Mouse (Mus musculus): ENCODE results near the gene Tnni1.

The Tnni1 gene

DNA sequence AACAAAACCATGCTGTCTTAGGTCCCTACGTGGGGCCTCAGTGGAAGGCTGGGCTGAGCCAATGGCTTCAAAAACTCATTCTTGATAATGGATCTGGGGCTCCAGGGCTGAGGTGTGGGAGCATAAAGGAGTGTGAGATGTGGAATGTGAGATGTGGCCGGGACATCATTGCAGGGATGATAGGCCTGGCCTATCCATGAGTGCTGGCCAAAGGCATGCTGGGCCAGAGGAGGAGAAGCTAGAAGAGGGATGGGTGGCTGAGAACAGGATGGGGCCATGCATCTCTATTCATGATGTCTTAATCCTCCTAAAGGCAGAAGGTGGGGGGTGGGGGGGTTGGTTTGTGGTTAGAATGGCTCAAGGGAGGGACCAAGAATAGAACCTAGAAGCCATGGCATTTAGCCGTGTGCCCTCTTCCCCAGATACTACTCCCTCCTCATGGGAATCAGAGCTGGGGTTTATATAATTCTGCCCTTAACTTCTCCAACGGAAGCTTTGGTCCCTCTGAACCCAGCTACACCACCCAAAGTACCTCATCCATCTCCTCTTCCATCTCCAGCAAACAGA lies 11.8 kb upstream of the Tnni1 start:
- DNase-seq, result no peak

- no peak for DNase-seq
Observed at GRCm38 (mm10) chr1:135768400-135768799, 10.8 kb upstream of the Tnni1 start.

DNA sequence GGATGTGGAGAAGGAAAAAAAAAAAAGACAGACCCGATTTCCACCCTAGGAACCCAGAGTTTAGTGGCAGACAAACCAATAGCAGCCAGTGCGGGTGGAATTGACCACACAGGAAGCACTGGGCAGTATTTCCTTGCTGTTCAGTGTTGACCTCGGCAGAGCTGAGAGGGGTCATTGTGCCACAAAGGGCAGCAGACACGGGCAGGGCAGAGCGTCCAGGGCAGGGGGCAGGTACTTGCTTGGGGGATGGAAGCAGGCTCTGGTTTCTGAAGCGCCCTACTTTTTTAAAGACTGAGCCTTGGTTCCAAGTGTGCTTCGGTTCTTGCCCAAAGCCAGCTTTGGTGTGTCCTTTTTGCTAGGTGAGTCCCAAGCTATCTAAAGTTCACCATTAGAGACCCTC lies 9.0 kb upstream of the Tnni1 start:
- DNase-seq, result no peak

- DNase-seq, result no peak
Observed at GRCm38 (mm10) chr1:135770896-135771572, 8.2 kb upstream of the Tnni1 start.

DNA sequence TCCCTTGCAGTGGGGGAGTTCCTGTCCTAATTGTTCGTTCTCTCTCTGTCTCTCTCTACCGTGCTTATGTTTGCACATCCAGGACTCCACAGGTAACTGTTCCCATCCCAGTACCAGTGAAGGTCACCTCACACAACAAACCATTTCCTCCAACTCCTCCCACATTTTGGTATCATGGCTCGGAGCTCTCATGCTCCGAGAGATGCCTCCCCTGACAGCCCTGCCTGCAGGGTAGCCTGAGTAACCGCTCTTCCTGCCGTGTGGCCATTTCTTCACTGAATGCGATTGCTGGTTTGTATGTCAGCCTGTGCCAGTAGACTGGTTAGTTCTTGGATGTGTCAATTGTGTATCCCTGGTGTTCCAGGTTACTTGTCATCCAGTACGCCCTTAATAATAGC lies 7.7 kb upstream of the Tnni1 start:
- DNase-seq, result no peak

- DNase-seq, result no peak
Observed at GRCm38 (mm10) chr1:135776596-135776995, 2.6 kb upstream of the Tnni1 start.

GRCm38 (mm10) chr1:135777046-135777445 lies 2.2 kb upstream of the Tnni1 start:
- no peak for DNase-seq

DNA sequence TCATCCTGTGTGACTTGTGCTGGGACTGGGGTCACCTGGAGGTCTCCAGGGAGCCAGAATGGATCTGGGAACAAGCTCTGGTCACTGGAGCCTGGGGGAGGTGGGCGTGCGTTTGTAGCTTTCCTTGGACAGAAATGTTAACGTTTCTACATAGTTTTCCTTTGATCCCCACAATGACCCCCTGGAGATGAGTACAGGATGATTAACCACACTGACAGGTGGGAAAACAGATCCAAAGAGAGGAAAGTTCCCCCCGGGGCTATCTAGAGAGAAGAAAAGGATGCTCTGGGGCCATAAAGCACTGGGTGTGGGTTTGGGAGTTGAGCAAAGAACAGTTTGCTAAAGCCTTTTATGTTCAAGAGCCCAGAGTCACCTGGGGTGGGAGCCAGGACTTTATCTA lies 1.4 kb downstream of the Tnni1 start:
- DNase-seq, result no peak

- DNase-seq, result peak; percentile 24
Observed at GRCm38 (mm10) chr1:135781220-135781619, 2.0 kb downstream of the Tnni1 start.

DNA sequence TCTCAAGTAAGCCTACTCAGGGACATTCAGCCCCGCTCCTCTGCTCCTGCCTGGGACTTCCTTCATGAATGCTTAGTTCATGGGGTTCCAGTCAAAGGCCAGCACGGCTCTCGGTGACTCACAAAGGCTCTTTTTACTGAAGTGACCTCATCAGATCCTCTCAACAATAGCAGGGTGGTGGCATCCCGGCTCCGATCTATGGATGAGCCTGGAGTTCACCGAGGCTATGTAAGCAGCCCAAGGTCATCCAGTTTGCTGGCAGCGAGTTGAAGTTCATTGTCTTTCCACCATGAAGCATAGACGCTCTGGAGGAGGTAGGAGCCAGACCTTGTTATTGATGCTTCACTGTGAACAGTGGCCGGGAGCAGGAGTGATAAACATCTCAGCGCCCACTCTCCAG lies 3.6 kb downstream of the Tnni1 start:
- DNase-seq, result no peak

DNA sequence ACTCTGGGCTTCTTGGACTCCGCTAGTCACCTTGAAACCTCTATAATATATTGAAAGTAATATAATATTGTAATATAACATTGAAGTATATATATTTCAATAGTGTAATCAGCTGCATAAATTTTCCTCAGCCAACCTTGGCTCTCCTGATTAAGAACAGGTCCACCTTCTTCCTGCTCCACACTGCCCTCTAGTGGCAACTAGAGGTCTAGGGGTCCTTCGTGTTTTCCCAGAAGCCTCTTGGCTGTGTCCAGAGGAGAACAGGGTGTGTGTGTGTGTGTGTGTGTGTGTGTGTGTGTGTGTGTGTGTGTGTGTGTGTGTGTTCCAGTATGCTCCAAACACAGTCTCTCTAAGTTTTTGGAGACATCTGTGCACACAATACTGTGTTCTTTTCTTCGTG lies 8.6 kb downstream of the Tnni1 start:
- DNase-seq, result peak; percentile 24

DNA sequence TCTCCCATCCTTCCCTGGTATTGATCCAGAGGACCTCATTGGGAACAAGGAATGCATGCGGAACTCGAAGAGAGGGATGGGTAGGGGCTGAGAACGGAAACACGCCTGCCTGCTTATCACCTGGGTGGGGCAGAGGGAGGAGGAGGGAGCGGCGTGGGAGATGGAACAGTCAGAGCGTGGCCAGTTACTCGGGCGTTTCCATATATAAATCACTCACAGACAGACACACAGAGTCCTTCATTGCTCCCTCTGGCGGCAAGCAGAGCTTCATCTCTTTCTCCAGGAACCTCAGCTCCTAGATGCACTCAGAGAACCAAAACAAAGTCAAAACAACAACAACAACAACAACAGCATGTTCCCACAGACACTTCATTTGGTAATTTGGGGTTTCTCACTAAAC lies 9.5 kb downstream of the Tnni1 start:
- no peak for DNase-seq

DNA sequence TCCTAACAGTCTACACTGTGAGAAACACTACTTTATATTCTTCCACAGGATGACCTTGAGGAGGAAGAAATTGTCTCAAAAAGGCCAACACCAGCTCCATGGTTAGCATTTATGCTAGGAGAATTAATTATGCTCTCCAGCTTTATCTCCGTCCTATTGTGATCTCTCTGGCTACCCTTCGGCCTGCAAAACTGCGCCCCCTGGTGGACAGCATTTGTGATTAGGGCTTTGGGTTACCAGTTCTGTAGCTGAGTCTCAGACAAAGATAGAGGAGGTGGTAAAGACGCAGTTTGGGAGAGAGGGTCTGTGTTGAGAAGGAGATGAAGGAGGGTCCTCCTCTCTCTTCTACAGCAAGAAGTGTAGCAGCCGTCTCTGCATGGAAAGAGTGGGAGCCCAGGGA lies 10.6 kb downstream of the Tnni1 start:
- peak; percentile 21 for DNase-seq

- DNase-seq, result no peak
Observed at GRCm38 (mm10) chr1:135792143-135792939, 13.1 kb downstream of the Tnni1 start.

GRCm38 (mm10) chr1:135793370-135794215 lies 14.4 kb downstream of the Tnni1 start:
- DNase-seq, result no peak

DNA sequence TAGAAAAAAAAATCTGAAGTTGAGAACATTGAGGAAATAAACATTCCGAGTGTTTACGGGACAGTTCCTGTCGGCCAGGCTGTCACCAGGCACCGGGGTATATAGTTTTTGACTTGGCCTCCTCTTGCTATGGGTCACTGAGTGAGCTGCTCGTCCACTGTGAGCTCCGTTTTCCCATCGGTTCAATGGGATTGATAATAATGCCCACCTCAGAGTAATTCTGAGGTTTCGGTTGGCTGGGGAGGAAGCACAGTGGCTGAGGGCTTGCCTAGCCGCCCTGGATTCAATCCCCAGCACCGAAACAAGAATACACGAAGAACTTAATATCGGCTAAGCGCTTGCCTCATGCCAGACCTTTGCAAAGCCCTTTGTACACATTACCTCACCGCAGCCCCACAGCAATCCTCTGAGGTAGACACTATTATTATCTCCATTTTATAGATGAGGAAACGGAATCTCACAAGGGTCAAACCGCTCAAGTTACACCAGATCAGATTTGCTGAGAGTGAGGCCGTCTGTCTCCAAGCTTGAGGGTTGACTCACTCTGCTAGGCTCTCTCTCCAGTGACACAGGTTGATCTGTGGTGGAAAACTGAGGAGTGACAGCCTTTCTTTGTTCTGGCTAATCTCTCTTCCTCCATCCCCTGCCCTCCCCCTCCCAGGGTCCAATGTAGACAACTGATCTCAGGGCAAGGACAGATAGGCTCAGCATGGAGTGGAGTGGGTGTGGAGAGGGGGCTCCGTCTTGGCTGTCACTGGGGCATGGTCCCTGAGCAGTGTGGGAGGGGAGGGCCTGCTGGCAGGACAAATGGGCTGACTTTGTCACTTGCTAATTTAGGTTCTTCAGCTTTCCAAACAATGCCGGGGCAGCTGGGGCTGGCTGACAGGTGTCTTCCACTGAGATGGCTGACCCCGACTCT lies 15.2 kb downstream of the Tnni1 start:
- no peak for DNase-seq

DNA sequence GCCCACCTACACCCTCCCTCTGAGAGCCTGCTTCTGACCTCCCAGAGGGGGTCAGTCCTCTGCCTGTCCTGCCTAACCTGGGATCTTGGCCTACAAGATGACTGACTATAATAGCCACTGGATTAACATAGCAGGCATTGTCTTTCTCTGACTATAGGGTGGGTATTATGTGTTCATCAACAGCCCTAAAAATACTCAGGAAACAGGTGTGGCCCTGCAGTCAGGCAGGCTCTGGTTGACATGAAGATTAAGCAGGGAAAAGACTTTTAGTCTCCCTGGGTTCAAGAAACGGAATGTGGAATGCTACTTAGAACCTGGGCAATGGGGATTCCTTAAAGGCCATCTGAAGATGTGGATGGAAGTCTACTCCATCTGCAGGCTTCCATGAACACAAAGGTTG lies 19.3 kb downstream of the Tnni1 start:
- no peak for DNase-seq

DNA sequence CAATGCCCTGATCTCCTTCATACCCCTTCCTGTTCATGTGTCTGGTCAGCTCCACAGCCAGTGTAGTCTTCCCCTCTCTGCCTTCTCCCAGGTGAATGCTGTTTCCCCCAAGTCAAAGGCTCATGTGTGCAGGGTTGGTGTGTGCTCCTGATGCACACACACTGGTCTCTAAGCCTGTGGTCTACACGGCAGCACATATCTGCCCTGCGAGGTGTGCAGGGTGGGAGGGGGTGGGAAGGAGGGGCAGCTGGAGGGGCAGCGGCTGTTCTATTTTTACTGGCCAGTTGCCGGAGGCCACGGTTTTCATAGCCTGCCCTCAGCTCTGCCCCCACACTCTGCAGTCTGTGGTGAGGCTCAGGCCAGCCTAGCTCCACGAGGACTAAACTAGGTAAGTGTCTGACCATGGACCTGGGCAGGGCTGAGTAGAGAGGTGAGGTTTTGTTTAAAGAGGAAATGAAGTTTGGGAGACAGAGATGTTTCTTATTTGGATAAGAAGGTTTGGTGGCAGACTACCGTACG lies 19.9 kb downstream of the Tnni1 start:
- no peak for DNase-seq

DNA sequence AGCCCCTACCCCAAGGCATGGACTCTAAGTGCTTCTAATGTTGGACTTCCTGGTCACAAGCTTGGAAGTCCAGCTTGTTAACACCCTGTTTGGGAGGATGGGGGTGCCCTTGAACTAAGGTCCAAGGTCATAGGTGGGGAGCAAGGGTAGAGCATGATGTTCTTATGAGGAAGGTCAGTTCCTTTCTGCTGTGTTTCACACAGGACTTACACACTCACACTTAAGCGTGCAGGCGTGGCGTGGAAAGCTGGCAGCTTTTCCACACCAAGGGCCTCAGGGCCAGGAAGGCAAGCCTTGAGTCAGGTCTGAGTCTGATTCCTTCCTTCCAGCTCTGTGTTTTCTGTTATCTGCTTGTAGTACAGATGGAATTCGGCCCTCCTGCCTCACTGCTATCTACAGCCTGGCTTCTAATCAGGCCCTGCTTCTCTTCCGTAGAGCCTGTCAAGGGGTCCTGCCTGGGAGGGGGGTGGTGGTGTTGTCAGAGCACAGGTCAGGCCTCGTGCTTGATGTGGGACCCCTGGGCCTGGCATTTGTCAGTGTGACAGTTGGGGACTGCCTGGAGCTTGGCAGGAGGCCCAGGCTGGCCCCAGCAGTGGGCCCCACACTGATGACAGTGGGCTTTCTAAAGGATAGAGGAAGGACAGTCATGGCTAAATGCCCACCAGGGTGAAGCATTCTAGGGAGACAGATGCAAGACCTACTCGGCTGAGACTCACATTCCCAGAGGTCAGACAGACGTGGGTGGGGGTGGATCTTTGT lies 21.1 kb downstream of the Tnni1 start:
- no peak for DNase-seq

DNA sequence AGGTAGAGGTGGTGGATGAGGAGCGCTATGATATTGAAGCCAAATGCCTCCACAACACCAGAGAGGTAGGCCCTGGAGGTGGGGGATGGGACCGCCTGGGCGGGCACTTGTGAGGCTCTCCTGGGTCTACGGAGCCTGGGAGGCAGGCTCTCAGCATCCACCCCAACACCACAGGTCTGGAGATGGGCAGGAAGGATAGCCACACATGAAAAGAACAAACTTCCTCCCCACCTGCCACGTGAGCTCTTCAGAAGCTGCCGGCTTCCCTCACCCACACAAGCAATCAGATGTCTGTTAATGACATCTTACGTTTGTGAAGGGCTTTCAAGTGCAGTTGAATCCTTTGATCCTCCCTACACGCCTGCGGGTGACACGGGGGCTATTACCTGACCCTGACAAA lies 28.3 kb downstream of the Tnni1 start:
- DNase-seq, result no peak

DNA sequence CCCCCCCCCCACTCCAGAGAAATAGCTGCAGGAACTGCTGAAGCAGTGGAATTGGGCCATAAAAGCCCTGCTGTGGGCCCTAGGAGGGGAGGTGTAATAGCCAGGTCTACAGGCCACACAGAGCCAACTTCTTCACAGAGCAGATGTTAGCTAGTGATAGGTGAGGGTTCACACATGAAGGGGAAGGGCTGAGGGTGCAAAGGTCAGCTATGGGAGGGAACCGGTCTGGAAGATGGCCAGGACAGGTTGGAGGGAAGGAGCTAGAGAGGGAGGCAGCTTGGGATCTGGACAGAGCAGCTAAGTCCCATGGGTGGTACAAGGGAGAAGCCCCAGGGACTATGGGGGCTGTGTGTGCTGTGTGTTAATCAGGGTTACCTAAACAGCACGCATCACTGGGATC lies 30.9 kb downstream of the Tnni1 start:
- DNase-seq, result no peak

Measured in cerebellum, adult 11 months (tissue).